Mouse (Mus musculus): ENCODE data around the gene Tepp. TPM values are rescaled to one million over a fixed set of nuclear protein-coding genes. Genes with fewer than 3 reads are reported as not detected.

Gene Tepp
- polyA plus RNA-seq, 1 experiment from 2014 or later, result 1.5 TPM

GRCm38 (mm10) chr8:95374429-95374828 lies 64.1 kb downstream of the Tepp start:
- H3K4me2 ChIP-seq (ENCODE audit: low read length), result no peak overlapping the region
- H3K27me3 ChIP-seq (replicated peaks; ENCODE audit: control insufficient read depth, insufficient read depth, low read length), result no peaks in the 10 kb centered on the region
- no peaks in the 10 kb centered on the region for H3K36me3 ChIP-seq (ENCODE audit: control insufficient read depth, insufficient read depth)
- H3K9me3 ChIP-seq (ENCODE audit: control insufficient read depth, low read length), result no peaks in the 10 kb centered on the region
- no peak overlapping the region for H3K9ac ChIP-seq (replicated peaks; ENCODE audit: low read depth, low read length)
- H3K4me3 ChIP-seq (replicated peaks; ENCODE audit: low read length), result no peak overlapping the region
- no peak overlapping the region for H3K27ac ChIP-seq (ENCODE audit: low read length)
- 84% methylated on average over 3 of the region's 3 CpGs for WGBS
- H3K4me1 ChIP-seq (replicated peaks; ENCODE audit: control insufficient read depth, insufficient read depth, low read length), result no peaks in the 10 kb centered on the region; the same call in 1 of the 2 replicates
- no peak for ATAC-seq

GRCm38 (mm10) chr8:95375374-95375930 lies 65.1 kb downstream of the Tepp start:
- H3K9ac ChIP-seq (replicated peaks; ENCODE audit: low read depth, low read length), result no peak overlapping the region
- no peak overlapping the region for H3K27ac ChIP-seq (ENCODE audit: low read length)
- no peaks in the 10 kb centered on the region for H3K36me3 ChIP-seq (ENCODE audit: control insufficient read depth, insufficient read depth)
- H3K4me1 ChIP-seq (replicated peaks; ENCODE audit: control insufficient read depth, insufficient read depth, low read length), result no peaks in the 10 kb centered on the region; the same call in 1 of the 2 replicates
- WGBS, result 85% methylated on average over 7 of the region's 7 CpGs
- no peaks in the 10 kb centered on the region for H3K9me3 ChIP-seq (ENCODE audit: control insufficient read depth, low read length)
- no peak overlapping the region for H3K4me3 ChIP-seq (replicated peaks; ENCODE audit: low read length)
- H3K27me3 ChIP-seq (replicated peaks; ENCODE audit: control insufficient read depth, insufficient read depth, low read length), result no peaks in the 10 kb centered on the region
- H3K4me2 ChIP-seq (ENCODE audit: low read length), result no peak overlapping the region
- 0 out of 2 replicates have a peak, but pooled peaks have one; percentile 15 for ATAC-seq

Other genes starting within 250 kb of the Tepp start
- 47.3 and 49.9 TPM in 2 replicates for gene Katnb1, start 229.4 kb upstream of the Tepp start, polyA plus RNA-seq (2015; fragmentation: Nextera tagmentation; extraction: Ambion mirVana)
- 16.8 and 21.9 TPM in 2 replicates for gene Kifc3, start 107.8 kb upstream of the Tepp start, polyA plus RNA-seq (2015; fragmentation: Nextera tagmentation; extraction: Ambion mirVana)
- 0.16 and 0.52 TPM in 2 replicates for gene Cngb1, start 4.0 kb upstream of the Tepp start, polyA plus RNA-seq (2015; fragmentation: Nextera tagmentation; extraction: Ambion mirVana)
- gene Zfp319, start 21.4 kb downstream of the Tepp start, polyA plus RNA-seq (2015; fragmentation: Nextera tagmentation; extraction: Ambion mirVana), result 19.8 and 21.8 TPM in 2 replicates
- gene Usb1, start 21.7 kb downstream of the Tepp start, polyA plus RNA-seq (2015; fragmentation: Nextera tagmentation; extraction: Ambion mirVana), result 46.6 and 49.7 TPM in 2 replicates
- gene Mmp15, start 41.7 kb downstream of the Tepp start, polyA plus RNA-seq (2015; fragmentation: Nextera tagmentation; extraction: Ambion mirVana), result 10.9 and 11.3 TPM in 2 replicates
- gene Cfap20, start 124.3 kb downstream of the Tepp start, polyA plus RNA-seq (2015; fragmentation: Nextera tagmentation; extraction: Ambion mirVana), result 139 and 141 TPM in 2 replicates
- gene Csnk2a2, start 179.5 kb downstream of the Tepp start, polyA plus RNA-seq (2015; fragmentation: Nextera tagmentation; extraction: Ambion mirVana), result 10.3 and 11.0 TPM in 2 replicates
- gene Ccdc113, start 223.5 kb downstream of the Tepp start, polyA plus RNA-seq (2015; fragmentation: Nextera tagmentation; extraction: Ambion mirVana), result 1.3 and 1.5 TPM in 2 replicates

All from forebrain, embryonic 16.5 days (tissue).